Mouse (Mus musculus) cerebellum, adult 9-10 months (tissue): ENCODE measurements at regions not wholly inside any gene's neighbourhood (a gene's known extent, or its start where the extent isn't known, plus 50 kb on each side); places are given as distances from the start of the nearest gene placed in this dataset.

Experiments used
- DNase-seq: peaks from one replicate; pipeline ENCODE4 v3.0.0; 2022

DNA sequence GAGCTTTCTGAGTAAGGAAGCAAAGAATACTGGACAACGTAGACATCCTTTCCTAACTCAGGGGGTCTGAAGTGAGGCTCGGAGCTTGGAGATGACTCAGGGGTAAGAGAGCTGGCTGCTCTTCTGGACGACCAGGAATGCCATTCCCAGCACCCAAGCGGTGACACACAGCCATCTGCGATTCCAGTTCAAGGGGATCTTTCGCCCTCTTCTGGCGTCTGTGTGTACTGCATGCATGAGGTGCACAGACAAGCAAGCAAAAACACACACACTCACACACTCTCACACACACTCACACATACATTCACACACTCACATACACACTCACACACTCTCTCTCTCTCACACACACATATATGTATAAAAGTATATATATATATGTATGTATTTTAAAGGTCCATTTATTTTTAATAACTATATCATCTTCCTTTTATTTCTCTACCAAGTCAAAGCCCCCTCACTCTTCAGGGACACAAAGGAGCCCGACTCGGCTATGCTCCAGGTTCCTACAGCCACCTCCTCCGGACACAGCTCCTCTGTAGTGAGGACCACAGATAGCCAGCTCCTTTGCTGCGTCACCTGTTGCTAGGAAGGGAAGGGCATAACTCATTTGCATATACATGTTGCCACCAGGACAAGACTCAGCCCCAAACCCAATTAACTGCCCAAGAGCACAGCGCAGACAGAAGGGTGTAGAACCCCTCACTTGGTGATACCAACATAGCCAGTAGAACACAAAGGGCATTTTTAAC is 91.9 kb upstream of the Smad3 start:
- no peak for DNase-seq

DNA sequence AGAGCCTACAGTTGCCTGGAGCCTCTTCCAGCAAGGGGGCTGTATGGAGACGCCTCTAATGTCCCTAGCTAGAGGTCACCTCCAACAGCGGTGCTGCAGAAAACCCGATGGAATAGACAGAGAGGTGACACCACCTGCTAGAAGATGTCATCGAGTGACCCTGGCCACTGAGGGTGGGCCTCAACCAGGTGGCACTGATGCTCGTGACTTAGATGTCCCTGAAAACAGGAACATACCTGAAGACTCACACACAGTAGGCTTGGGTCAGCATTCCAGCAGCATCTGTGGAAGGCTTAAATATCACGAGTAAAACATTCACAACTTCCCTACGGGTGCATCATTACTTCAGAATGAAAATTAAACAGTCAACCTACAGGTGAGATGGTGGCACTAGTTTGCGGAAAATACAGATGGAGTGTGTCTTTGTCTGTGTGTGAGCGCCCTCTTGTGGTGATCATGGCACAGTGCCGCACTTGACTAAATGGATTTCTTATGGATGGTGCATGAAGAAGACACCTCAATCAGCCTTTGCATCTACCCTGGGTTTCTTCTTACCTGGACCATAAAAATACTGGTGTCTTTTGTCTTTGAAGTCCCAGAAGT is 86.2 kb upstream of the Smad3 start:
- peak; percentile 77 for DNase-seq

- DNase-seq, result no peak
Measured at GRCm38 (mm10) chr9:63843431-63843830, 85.6 kb upstream of the Smad3 start.

DNA sequence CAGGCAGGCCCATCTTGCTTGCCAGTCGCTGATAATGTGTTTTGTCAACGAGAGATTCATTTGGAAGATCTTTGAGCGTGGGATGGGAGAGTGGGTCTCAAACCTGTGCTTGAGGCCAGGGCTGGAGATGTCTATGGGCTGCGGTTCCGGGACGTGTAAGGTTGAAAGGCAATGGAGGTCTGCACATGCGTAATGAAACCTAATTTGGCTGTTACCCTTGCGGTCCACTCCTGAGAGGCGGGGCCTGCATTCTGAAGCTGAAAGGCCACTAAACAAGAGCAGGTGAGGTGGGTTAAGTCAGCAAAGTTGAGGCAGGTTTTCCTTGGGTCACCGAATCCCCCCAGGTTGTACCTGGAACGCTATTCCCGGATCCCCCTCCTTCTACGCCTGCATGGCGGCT is 83.3 kb upstream of the Smad3 start:
- no peak for DNase-seq

- no peak for DNase-seq
Measured at GRCm38 (mm10) chr9:63838996-63839772, 81.4 kb upstream of the Smad3 start.

- no peak for DNase-seq
Measured at GRCm38 (mm10) chr9:63837552-63837951, 79.8 kb upstream of the Smad3 start.

DNA sequence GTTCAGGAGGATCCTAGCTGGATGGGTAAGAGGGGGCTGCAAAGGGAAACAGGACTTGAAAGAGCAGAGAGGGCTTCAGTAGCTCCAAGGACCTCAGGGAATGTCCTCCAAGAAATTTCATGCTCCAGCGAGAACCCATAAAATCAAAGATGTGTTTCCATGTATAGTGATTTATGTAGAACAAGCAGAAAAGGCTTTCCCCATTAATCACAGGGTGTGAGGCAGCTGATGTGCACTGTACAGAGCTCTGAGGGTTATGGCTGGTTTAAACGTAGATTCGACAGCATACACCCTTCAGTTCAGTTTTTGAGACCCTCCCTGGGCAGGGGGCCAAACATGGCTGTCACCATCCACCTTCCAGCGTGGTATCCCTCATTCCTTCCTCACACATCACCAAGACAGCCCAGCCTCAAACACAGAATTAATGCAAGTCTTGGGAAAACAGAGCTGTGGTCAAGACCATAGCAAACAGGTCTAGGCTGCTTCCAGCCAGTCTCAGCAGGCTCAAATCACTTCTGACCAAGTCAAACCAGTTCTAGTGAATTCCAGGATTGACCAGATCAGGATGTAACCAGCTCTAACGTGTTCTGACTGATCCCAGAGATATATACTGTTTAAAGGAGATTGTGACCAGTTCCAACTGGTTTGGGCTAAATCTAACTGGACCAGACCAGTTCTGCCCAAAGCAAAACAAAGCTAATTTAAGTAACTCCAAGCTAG is 78.9 kb upstream of the Smad3 start:
- no peak for DNase-seq

- no peak for DNase-seq
Measured at GRCm38 (mm10) chr9:63836036-63836435, 78.2 kb upstream of the Smad3 start.

- DNase-seq, result no peak
Measured at GRCm38 (mm10) chr9:63834416-63834815, 76.6 kb upstream of the Smad3 start.

DNA sequence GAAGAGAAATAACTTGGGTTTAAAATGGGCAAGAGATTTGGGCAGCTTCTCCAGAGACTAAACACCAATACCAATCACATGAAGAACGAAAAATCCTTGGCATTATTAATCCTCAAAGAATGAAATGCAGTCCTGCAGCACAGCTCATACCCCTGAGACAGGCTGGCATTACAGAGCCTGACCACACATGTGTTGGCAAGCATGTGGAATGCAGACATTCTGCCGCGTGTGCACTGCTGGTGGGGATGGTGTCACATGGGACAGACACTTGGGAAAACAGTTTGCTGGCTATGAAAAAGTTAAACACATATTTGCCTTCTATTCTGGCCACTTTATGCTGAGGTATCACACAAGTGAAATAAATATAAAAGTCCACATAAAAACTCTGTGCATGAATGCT is 60.4 kb upstream of the Smad3 start:
- no peak for DNase-seq

- DNase-seq, result no peak
Measured at GRCm38 (mm10) chr9:63816540-63816939, 58.7 kb upstream of the Smad3 start.

DNA sequence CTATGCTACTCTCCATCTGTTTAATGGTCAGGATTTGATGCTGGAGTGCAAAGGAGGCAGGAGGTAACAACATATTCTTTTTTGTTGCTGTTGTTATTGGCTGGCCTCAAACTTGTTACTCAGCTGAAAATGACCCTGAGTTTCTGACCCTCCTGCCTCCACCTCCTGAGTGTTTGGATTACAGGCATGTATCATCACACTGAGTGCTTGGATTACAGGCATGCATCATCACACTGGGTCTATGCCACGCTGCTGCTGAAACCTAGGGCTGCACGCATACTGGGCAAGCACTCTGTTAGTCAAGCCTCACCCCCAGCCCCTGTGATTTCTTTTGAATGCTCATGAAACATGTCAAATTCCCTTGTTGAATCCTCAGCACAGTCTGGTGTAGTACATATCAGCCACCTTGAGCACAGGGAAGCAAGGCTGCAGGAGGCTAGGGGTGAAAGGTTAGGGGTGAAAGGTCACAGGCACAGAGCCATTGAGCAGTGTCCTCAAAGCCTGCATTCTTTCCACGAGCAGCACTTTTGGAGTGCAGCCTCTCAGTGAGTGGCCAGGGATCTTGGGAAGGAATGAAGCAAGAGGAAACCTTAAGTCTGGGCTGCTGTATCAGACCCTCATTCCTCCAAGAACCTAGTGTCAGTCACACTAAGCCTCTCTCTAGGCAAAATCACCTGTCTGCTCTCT is 52.2 kb upstream of the Smad3 start:
- DNase-seq, result no peak
